Mouse (Mus musculus) urinary bladder, postnatal 36 days (tissue): ENCODE results near the gene Nup37.

ENCODE experiments used
- DNase-seq, 2 experiments: peaks; one replicate each; pipeline ENCODE4 v3.0.0; 2022; ENCODE audit warnings: low spot score in 2 of 2, mixed read lengths in 1 of 2

Nup37 gene

GRCm38 (mm10) chr10:88227962-88228361, 81.2 kb downstream of the Nup37 start:
- DNase-seq, result no peak
